Mouse (Mus musculus): ENCODE results near the gene Zfp286. TPM values are rescaled to one million over a fixed set of nuclear protein-coding genes. Genes with fewer than 3 reads are reported as not detected.

Gene Zfp286
- polyA plus RNA-seq, 1 experiment from 2014 or later = 28.6 TPM

- Histone ChIP-seq H3K36me3 (ENCODE audit: control insufficient read depth, insufficient read depth, low read length) (no peaks in the 10 kb centered on the region), H3K27ac (ENCODE audit: low read depth, low read length) (no peak overlapping the region), H3K4me3 (ENCODE audit: low read depth, low read length) (no peak overlapping the region), H3K9me3 (ENCODE audit: control insufficient read depth, low read length) (no peaks in the 10 kb centered on the region), H3K27me3 (ENCODE audit: control insufficient read depth, insufficient read depth, low read length) (no peaks in the 10 kb centered on the region), H3K4me1 (ENCODE audit: control insufficient read depth, insufficient read depth, low read length) (no peaks in the 10 kb centered on the region), H3K4me2 (ENCODE audit: low read depth) (no peak overlapping the region), H3K9ac (ENCODE audit: low read length) (no peak overlapping the region)
- DNase-seq (ENCODE audit: low spot score) (no peak), ATAC-seq (ENCODE audit: insufficient read depth, low FRiP score, low TSS enrichment) (no peak)
- 67% methylated on average over 1 of the region's 1 CpGs for WGBS
Observed at GRCm38 (mm10) chr11:62813497-62813896, 24.2 kb upstream of the Zfp286 start.

GRCm38 (mm10) chr11:62812268-62812667, 23.0 kb upstream of the Zfp286 start:
- DNase-seq (ENCODE audit: low spot score) (no peak), ATAC-seq (ENCODE audit: insufficient read depth, low FRiP score, low TSS enrichment) (no peak)
- Histone ChIP-seq H3K4me3 (ENCODE audit: low read depth, low read length) (no peak overlapping the region), H3K9ac (ENCODE audit: low read length) (no peak overlapping the region), H3K27ac (ENCODE audit: low read depth, low read length) (no peak overlapping the region), H3K27me3 (ENCODE audit: control insufficient read depth, insufficient read depth, low read length) (no peaks in the 10 kb centered on the region), H3K4me2 (ENCODE audit: low read depth) (no peak overlapping the region), H3K9me3 (ENCODE audit: control insufficient read depth, low read length) (no peaks in the 10 kb centered on the region), H3K36me3 (ENCODE audit: control insufficient read depth, insufficient read depth, low read length) (no peaks in the 10 kb centered on the region), H3K4me1 (ENCODE audit: control insufficient read depth, insufficient read depth, low read length) (no peaks in the 10 kb centered on the region)
- WGBS = 91% methylated on average over 6 of the region's 6 CpGs

GRCm38 (mm10) chr11:62809201-62809600, 19.9 kb upstream of the Zfp286 start:
- Histone ChIP-seq H3K4me3 (ENCODE audit: low read depth, low read length) (no peak overlapping the region), H3K4me1 (ENCODE audit: control insufficient read depth, insufficient read depth, low read length) (no peaks in the 10 kb centered on the region), H3K27me3 (ENCODE audit: control insufficient read depth, insufficient read depth, low read length) (no peaks in the 10 kb centered on the region), H3K4me2 (ENCODE audit: low read depth) (no peak overlapping the region), H3K9me3 (ENCODE audit: control insufficient read depth, low read length) (no peaks in the 10 kb centered on the region), H3K36me3 (ENCODE audit: control insufficient read depth, insufficient read depth, low read length) (no peaks in the 10 kb centered on the region), H3K9ac (ENCODE audit: low read length) (no peak overlapping the region), H3K27ac (ENCODE audit: low read depth, low read length) (no peak overlapping the region)
- 71% methylated on average over 4 of the region's 4 CpGs for WGBS
- DNase-seq (ENCODE audit: low spot score) (peak; percentile 29), ATAC-seq (ENCODE audit: insufficient read depth, low FRiP score, low TSS enrichment) (no peak)

- ATAC-seq (ENCODE audit: insufficient read depth, low FRiP score, low TSS enrichment) (no peak), DNase-seq (ENCODE audit: low spot score) (no peak)
- Histone ChIP-seq H3K4me2 (ENCODE audit: low read depth) (no peak overlapping the region), H3K9me3 (ENCODE audit: control insufficient read depth, low read length) (no peaks in the 10 kb centered on the region), H3K4me1 (ENCODE audit: control insufficient read depth, insufficient read depth, low read length) (no peaks in the 10 kb centered on the region), H3K27ac (ENCODE audit: low read depth, low read length) (no peak overlapping the region), H3K9ac (ENCODE audit: low read length) (no peak overlapping the region), H3K36me3 (ENCODE audit: control insufficient read depth, insufficient read depth, low read length) (no peaks in the 10 kb centered on the region), H3K27me3 (ENCODE audit: control insufficient read depth, insufficient read depth, low read length) (no peaks in the 10 kb centered on the region), H3K4me3 (ENCODE audit: low read depth, low read length) (no peak overlapping the region)
- 78% methylated on average over 2 of the region's 2 CpGs for WGBS
Observed at GRCm38 (mm10) chr11:62807965-62808364, 18.7 kb upstream of the Zfp286 start.

GRCm38 (mm10) chr11:62804119-62804518, 14.9 kb upstream of the Zfp286 start:
- Histone ChIP-seq H3K4me2 (ENCODE audit: low read depth) (no peak overlapping the region), H3K9me3 (ENCODE audit: control insufficient read depth, low read length) (no peaks in the 10 kb centered on the region), H3K4me3 (ENCODE audit: low read depth, low read length) (no peak overlapping the region), H3K27ac (ENCODE audit: low read depth, low read length) (no peak overlapping the region), H3K27me3 (ENCODE audit: control insufficient read depth, insufficient read depth, low read length) (no peaks in the 10 kb centered on the region), H3K36me3 (ENCODE audit: control insufficient read depth, insufficient read depth, low read length) (no peaks in the 10 kb centered on the region), H3K4me1 (ENCODE audit: control insufficient read depth, insufficient read depth, low read length) (no peaks in the 10 kb centered on the region), H3K9ac (ENCODE audit: low read length) (no peak overlapping the region)
- DNase-seq (ENCODE audit: low spot score) = no peak
- 50% methylated on average over 13 of the region's 13 CpGs for WGBS
- no peak for ATAC-seq (ENCODE audit: insufficient read depth, low FRiP score, low TSS enrichment)

- no peaks in the 10 kb centered on the region for H3K27me3 ChIP-seq (ENCODE audit: control insufficient read depth, insufficient read depth, low read length)
- no peaks in the 10 kb centered on the region for H3K9me3 ChIP-seq (ENCODE audit: control insufficient read depth, low read length)
- peak overlapping the region; percentile 78 for H3K4me2 ChIP-seq (ENCODE audit: low read depth)
- ATAC-seq (ENCODE audit: insufficient read depth, low FRiP score, low TSS enrichment) (no peak), DNase-seq (ENCODE audit: low spot score) (no peak)
- H3K36me3 ChIP-seq (ENCODE audit: control insufficient read depth, insufficient read depth, low read length) = peaks cover under 1% of the 10 kb centered on the region; the same call in 1 of the 2 replicates
- no peak overlapping the region for H3K27ac ChIP-seq (ENCODE audit: low read depth, low read length)
- H3K4me3 ChIP-seq (ENCODE audit: low read depth, low read length) = peak overlapping the region; percentile 57
- 58% methylated on average over 3 of the region's 3 CpGs for WGBS
- no peaks in the 10 kb centered on the region for H3K4me1 ChIP-seq (ENCODE audit: control insufficient read depth, insufficient read depth, low read length)
- peak overlapping the region; percentile 89 for H3K9ac ChIP-seq (ENCODE audit: low read length)
Observed at GRCm38 (mm10) chr11:62789617-62789936, 315 bp upstream of the Zfp286 start.

GRCm38 (mm10) chr11:62776510-62776909, 12.8 kb downstream of the Zfp286 start:
- Histone ChIP-seq H3K27ac (ENCODE audit: low read depth, low read length) (no peak overlapping the region), H3K27me3 (ENCODE audit: control insufficient read depth, insufficient read depth, low read length) (no peaks in the 10 kb centered on the region), H3K4me2 (ENCODE audit: low read depth) (no peak overlapping the region), H3K36me3 (ENCODE audit: control insufficient read depth, insufficient read depth, low read length) (peaks cover 28% of the 10 kb centered on the region), H3K9me3 (ENCODE audit: control insufficient read depth, low read length) (peaks cover 34% of the 10 kb centered on the region), H3K4me1 (ENCODE audit: control insufficient read depth, insufficient read depth, low read length) (no peaks in the 10 kb centered on the region), H3K4me3 (ENCODE audit: low read depth, low read length) (no peak overlapping the region), H3K9ac (ENCODE audit: low read length) (no peak overlapping the region)
- 92% methylated on average over 7 of the region's 7 CpGs for WGBS
- DNase-seq (ENCODE audit: low spot score) (no peak), ATAC-seq (ENCODE audit: insufficient read depth, low FRiP score, low TSS enrichment) (no peak)

- ATAC-seq (ENCODE audit: insufficient read depth, low FRiP score, low TSS enrichment) (no peak), DNase-seq (ENCODE audit: low spot score) (no peak)
- WGBS = 71% methylated on average over 9 of the region's 9 CpGs
- H3K27ac ChIP-seq (ENCODE audit: low read depth, low read length) = no peak overlapping the region
- H3K27me3 ChIP-seq (ENCODE audit: control insufficient read depth, insufficient read depth, low read length) = no peaks in the 10 kb centered on the region
- H3K4me3 ChIP-seq (ENCODE audit: low read depth, low read length) = no peak overlapping the region
- no peaks in the 10 kb centered on the region; the same call in 1 of the 2 replicates for H3K4me1 ChIP-seq (ENCODE audit: control insufficient read depth, insufficient read depth, low read length)
- no peak overlapping the region for H3K9ac ChIP-seq (ENCODE audit: low read length)
- no peak overlapping the region for H3K4me2 ChIP-seq (ENCODE audit: low read depth)
- no peaks in the 10 kb centered on the region for H3K36me3 ChIP-seq (ENCODE audit: control insufficient read depth, insufficient read depth, low read length)
- no peaks in the 10 kb centered on the region for H3K9me3 ChIP-seq (ENCODE audit: control insufficient read depth, low read length)
Observed at GRCm38 (mm10) chr11:62760755-62761457, 28.4 kb downstream of the Zfp286 start.

- Histone ChIP-seq H3K9ac (ENCODE audit: low read length) (no peak overlapping the region), H3K9me3 (ENCODE audit: control insufficient read depth, low read length) (no peaks in the 10 kb centered on the region), H3K27ac (ENCODE audit: low read depth, low read length) (no peak overlapping the region), H3K36me3 (ENCODE audit: control insufficient read depth, insufficient read depth, low read length) (no peaks in the 10 kb centered on the region), H3K27me3 (ENCODE audit: control insufficient read depth, insufficient read depth, low read length) (no peaks in the 10 kb centered on the region), H3K4me1 (ENCODE audit: control insufficient read depth, insufficient read depth, low read length) (no peaks in the 10 kb centered on the region; the same call in 1 of the 2 replicates), H3K4me3 (ENCODE audit: low read depth, low read length) (no peak overlapping the region), H3K4me2 (ENCODE audit: low read depth) (no peak overlapping the region)
- ATAC-seq (ENCODE audit: insufficient read depth, low FRiP score, low TSS enrichment) (no peak), DNase-seq (ENCODE audit: low spot score) (no peak)
- 94% methylated on average over 11 of the region's 11 CpGs for WGBS
Observed at GRCm38 (mm10) chr11:62758491-62758890, 30.8 kb downstream of the Zfp286 start.
